22 mouse cellular contexts compared by ENCODE assay signal in genomic region chr9:22402001-22402400, GRCm38 (mm10).
"Had no signal": no experiment of that assay in that cellular context is flagged by ENCODE, and none has a peak within 500 bp of the region (broad histone marks: within the 10 kb centered on the region; RNA-seq: fewer than 3 reads in every experiment).

No protein-coding gene starts in this region.

- DNase-seq: gastrocnemius, adult 2 months; gastrocnemius, postnatal 10 days; gastrocnemius, postnatal 25 days; heart, adult 2 months; heart, postnatal 14 days; heart, postnatal 36 days; kidney, adult 11 months; kidney, adult 2 months; kidney, adult 9 months; kidney, postnatal 14 days; kidney, postnatal 4 days; liver; liver, embryonic 13.5 days had no signal

- H3K36me3 ChIP-seq: heart, embryonic 13.5 days; heart, embryonic 15.5 days; hindbrain, embryonic 13.5 days; hindbrain, embryonic 15.5 days; kidney, embryonic 15.5 days; limb, embryonic 10.5 days; limb, embryonic 12.5 days; liver, embryonic 13.5 days had no signal

- H3K27me3 ChIP-seq: heart, embryonic 13.5 days; heart, embryonic 15.5 days; hindbrain, embryonic 13.5 days; hindbrain, embryonic 15.5 days; kidney, embryonic 15.5 days; limb, embryonic 12.5 days; liver, embryonic 13.5 days had no signal

- H3K4me3 ChIP-seq: gastrocnemius, adult 2 months; heart, adult 2 months; heart, embryonic 13.5 days; heart, embryonic 15.5 days; hindbrain, embryonic 13.5 days; hindbrain, embryonic 15.5 days; kidney, embryonic 15.5 days; layer of hippocampus, adult 2 months; left cerebral cortex, adult 2 months; limb, embryonic 10.5 days; limb, embryonic 12.5 days; liver, embryonic 13.5 days had no signal

- H3K9me3 ChIP-seq: heart, embryonic 13.5 days; heart, embryonic 15.5 days; hindbrain, embryonic 13.5 days; hindbrain, embryonic 15.5 days; kidney, embryonic 15.5 days; limb, embryonic 10.5 days; limb, embryonic 12.5 days; liver, embryonic 13.5 days had no signal

- H3K4me1 ChIP-seq: heart, embryonic 13.5 days; heart, embryonic 15.5 days; hindbrain, embryonic 13.5 days; hindbrain, embryonic 15.5 days; kidney, embryonic 15.5 days; limb, embryonic 10.5 days; limb, embryonic 12.5 days; liver, embryonic 13.5 days had no signal
